Mouse (Mus musculus): ENCODE measurements around the gene Srrm3. TPM values are rescaled to one million over a fixed set of nuclear protein-coding genes. Genes with fewer than 3 reads are reported as not detected.

Gene Srrm3
- polyA plus RNA-seq, 1 experiment from 2014 or later = 0.19 TPM

Small RNAs within 50 kb of the gene (microRNA-seq; reads per million reads assigned to microRNA genes)
- not detected for gene Gm23268

Other genes starting within 250 kb of the Srrm3 start
- gene Ccl26, start 243.3 kb upstream of the Srrm3 start, polyA plus RNA-seq (2015; fragmentation: Nextera tagmentation; extraction: Ambion mirVana) = not detected in 2 replicates
- 1.3 and 1.4 TPM in 2 replicates for gene Ccl24, start 233.8 kb upstream of the Srrm3 start, polyA plus RNA-seq (2015; fragmentation: Nextera tagmentation; extraction: Ambion mirVana)
- gene Rhbdd2, start 174.3 kb upstream of the Srrm3 start, polyA plus RNA-seq (2015; fragmentation: Nextera tagmentation; extraction: Ambion mirVana) = 40.1 and 43.1 TPM in 2 replicates
- 89.7 and 93.5 TPM in 2 replicates for gene Por, start 136.9 kb upstream of the Srrm3 start, polyA plus RNA-seq (2015; fragmentation: Nextera tagmentation; extraction: Ambion mirVana)
- 49.3 and 49.4 TPM in 2 replicates for gene Tmem120a, start 62.4 kb upstream of the Srrm3 start, polyA plus RNA-seq (2015; fragmentation: Nextera tagmentation; extraction: Ambion mirVana)
- 0.37 TPM in 1 of 2 replicates, not detected in the other for gene Styxl1, start 28.5 kb upstream of the Srrm3 start, polyA plus RNA-seq (2015; fragmentation: Nextera tagmentation; extraction: Ambion mirVana)
- gene Mdh2, start 28.4 kb upstream of the Srrm3 start, polyA plus RNA-seq (2015; fragmentation: Nextera tagmentation; extraction: Ambion mirVana) = 449 and 457 TPM in 2 replicates
- 134 and 150 TPM in 2 replicates for gene Hspb1, start 81.0 kb downstream of the Srrm3 start, polyA plus RNA-seq (2015; fragmentation: Nextera tagmentation; extraction: Ambion mirVana)
- gene Ywhag, start 127.7 kb downstream of the Srrm3 start, polyA plus RNA-seq (2015; fragmentation: Nextera tagmentation; extraction: Ambion mirVana) = 155 and 168 TPM in 2 replicates
- gene Ssc4d, start 167.6 kb downstream of the Srrm3 start, polyA plus RNA-seq (2015; fragmentation: Nextera tagmentation; extraction: Ambion mirVana) = 4.4 and 4.5 TPM in 2 replicates
- 0.22 and 0.47 TPM in 2 replicates for gene Zp3, start 173.2 kb downstream of the Srrm3 start, polyA plus RNA-seq (2015; fragmentation: Nextera tagmentation; extraction: Ambion mirVana)
- 35.2 and 37.9 TPM in 2 replicates for gene Dtx2, start 187.9 kb downstream of the Srrm3 start, polyA plus RNA-seq (2015; fragmentation: Nextera tagmentation; extraction: Ambion mirVana)
- 0.14 and 0.15 TPM in 2 replicates for gene Upk3b, start 231.6 kb downstream of the Srrm3 start, polyA plus RNA-seq (2015; fragmentation: Nextera tagmentation; extraction: Ambion mirVana)
- gene Upk3bl, start 247.6 kb downstream of the Srrm3 start, polyA plus RNA-seq (2015; fragmentation: Nextera tagmentation; extraction: Ambion mirVana) = 2.2 and 3.5 TPM in 2 replicates